Mouse (Mus musculus) myocyte (in vitro differentiated cells): ENCODE results near the gene Spred2.

ENCODE experiments used
- CEBPB ChIP-seq: IDR thresholded peaks from 2 replicates; pipeline ENCODE4 v1.6.1; 2011; ENCODE audit warnings: mild to moderate bottlenecking, moderate library complexity; ENCODE audit not compliant: poor library complexity, insufficient read depth, severe bottlenecking
- E2F4 ChIP-seq: IDR thresholded peaks from one replicate; pipeline ENCODE4 v1.6.1; 2011; ENCODE audit warnings: mild to moderate bottlenecking, control low read depth, moderate library complexity; ENCODE audit not compliant: insufficient read depth
- POLR2A ChIP-seq: IDR thresholded peaks from one replicate; pipeline ENCODE4 v1.6.1; 2011; ENCODE audit warnings: low read depth, mild to moderate bottlenecking, control low read depth, moderate library complexity; ENCODE audit not compliant: insufficient read length
- POLR2AphosphoS2 ChIP-seq: IDR thresholded peaks from one replicate; pipeline ENCODE4 v1.6.1; 2011; ENCODE audit warnings: low read depth, control low read depth; ENCODE audit not compliant: insufficient read length

DNA sequence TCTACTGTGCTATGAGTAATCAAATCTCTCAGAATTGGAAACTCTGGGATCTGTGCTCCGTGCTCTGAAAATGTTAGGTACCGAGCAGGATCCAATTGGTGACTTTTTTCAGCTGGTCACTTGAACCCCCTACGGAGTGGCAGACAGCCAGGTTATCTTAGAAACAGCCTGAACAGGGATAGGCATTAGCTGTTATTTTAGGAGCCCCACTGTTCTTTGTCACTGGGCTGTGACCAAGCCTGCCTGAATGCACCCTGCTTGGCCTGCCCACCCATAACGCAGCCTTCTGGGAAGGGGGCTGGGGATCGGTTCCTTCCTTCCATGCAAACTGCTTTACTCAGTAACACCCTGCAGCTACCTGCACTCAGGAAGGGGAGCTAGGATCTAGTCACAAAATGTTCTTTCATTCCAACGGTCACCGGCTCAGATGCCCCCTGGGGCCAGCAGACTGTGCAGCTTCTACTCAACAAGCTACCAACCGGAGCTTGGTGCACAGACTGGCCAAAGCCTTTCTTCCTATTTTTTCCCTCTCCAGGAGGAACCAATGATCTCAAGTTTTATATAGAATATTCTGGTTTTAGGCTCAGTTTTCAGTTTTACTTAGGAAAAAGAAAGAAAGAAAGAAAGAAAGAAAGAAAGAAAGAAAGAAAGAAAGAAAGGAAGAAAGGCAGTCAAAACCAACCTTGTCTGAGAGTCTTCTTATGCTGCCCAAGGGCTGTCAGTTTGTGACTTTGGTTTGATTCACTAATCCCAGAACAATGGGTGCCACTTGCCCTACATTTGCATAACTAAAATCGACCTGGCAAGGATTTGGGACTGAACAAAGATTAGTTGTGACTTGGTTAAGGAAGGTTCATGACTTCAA, 6.6 kb upstream of the Spred2 start:
- TF ChIP-seq POLR2A = no peak
- no peak for TF ChIP-seq POLR2AphosphoS2
- TF ChIP-seq E2F4 = no peak
- TF ChIP-seq CEBPB = no peak
